Mouse (Mus musculus) skeletal muscle tissue, adult 2 months (tissue): ENCODE data around the gene Stap2.

ENCODE experiments used
- DNase-seq: peaks from one replicate; pipeline ENCODE4 v3.0.0-alpha.2; 2012; ENCODE audit warnings: low read depth, low spot score

Stap2 gene

GRCm38 (mm10) chr17:56007444-56008355 is 2.3 kb upstream of the Stap2 start:
- DNase-seq: no peak

- DNase-seq: no peak
These were observed 1.6 kb upstream of the Stap2 start for GRCm38 (mm10) chr17:56006956-56007355.

GRCm38 (mm10) chr17:56003000-56003399 is 2.4 kb downstream of the Stap2 start:
- no peak for DNase-seq

GRCm38 (mm10) chr17:55999794-56000499 is 5.4 kb downstream of the Stap2 start:
- DNase-seq: no peak

GRCm38 (mm10) chr17:55996007-55996406 is 9.4 kb downstream of the Stap2 start:
- DNase-seq: no peak

- no peak for DNase-seq
These were observed 15.0 kb downstream of the Stap2 start for GRCm38 (mm10) chr17:55990278-55990898.

GRCm38 (mm10) chr17:55986030-55986961 is 19.1 kb downstream of the Stap2 start, which contains the start of gene Fsd1:
Gene Fsd1, plus strand, starts transcription at chr17:55986509.
- no peak for DNase-seq

GRCm38 (mm10) chr17:55977301-55977700 is 28.1 kb downstream of the Stap2 start:
- no peak for DNase-seq

GRCm38 (mm10) chr17:55976255-55976862 is 29.0 kb downstream of the Stap2 start:
- DNase-seq: peak; percentile 59

GRCm38 (mm10) chr17:55971453-55971852 is 33.9 kb downstream of the Stap2 start:
- DNase-seq: no peak

- no peak for DNase-seq
These were observed 35.2 kb downstream of the Stap2 start, which contains the start of gene Shd for GRCm38 (mm10) chr17:55969966-55970891. Gene Shd, plus strand, starts transcription at chr17:55970467.

GRCm38 (mm10) chr17:55969560-55969959 is 35.8 kb downstream of the Stap2 start:
- no peak for DNase-seq

GRCm38 (mm10) chr17:55968210-55968609 is 37.2 kb downstream of the Stap2 start:
- no peak for DNase-seq

- no peak for DNase-seq
These were observed 38.2 kb downstream of the Stap2 start for GRCm38 (mm10) chr17:55967186-55967585.

- no peak for DNase-seq
These were observed 40.4 kb downstream of the Stap2 start for GRCm38 (mm10) chr17:55964996-55965395.

GRCm38 (mm10) chr17:55964496-55964895 is 40.9 kb downstream of the Stap2 start:
- no peak for DNase-seq

- no peak for DNase-seq
These were observed 42.2 kb downstream of the Stap2 start for GRCm38 (mm10) chr17:55963171-55963570.

GRCm38 (mm10) chr17:55961631-55962030 is 43.8 kb downstream of the Stap2 start:
- DNase-seq: no peak

GRCm38 (mm10) chr17:55960791-55961190 is 44.6 kb downstream of the Stap2 start:
- DNase-seq: no peak
